Mouse (Mus musculus) spleen, adult 2 months (tissue): ENCODE measurements at regions not wholly inside any gene's neighbourhood (a gene's known extent, or its start where the extent isn't known, plus 50 kb on each side); places are given as distances from the start of the nearest gene placed in this dataset.

ENCODE experiments used
- CTCF ChIP-seq: fragments of 200-500 bp; IDR thresholded peaks from 2 replicates; pipeline ENCODE4 v1.5.1; 2011; ENCODE audit warnings: mild to moderate bottlenecking, inconsistent platforms; ENCODE audit not compliant: insufficient read depth, insufficient read length, insufficient replicate concordance; ENCODE audit errors: extremely low read depth
- POLR2A ChIP-seq: fragments of 200-500 bp; IDR thresholded peaks from 2 replicates; pipeline ENCODE4 v1.6.1; 2011; ENCODE audit warnings: low read depth, low read length, inconsistent platforms

DNA sequence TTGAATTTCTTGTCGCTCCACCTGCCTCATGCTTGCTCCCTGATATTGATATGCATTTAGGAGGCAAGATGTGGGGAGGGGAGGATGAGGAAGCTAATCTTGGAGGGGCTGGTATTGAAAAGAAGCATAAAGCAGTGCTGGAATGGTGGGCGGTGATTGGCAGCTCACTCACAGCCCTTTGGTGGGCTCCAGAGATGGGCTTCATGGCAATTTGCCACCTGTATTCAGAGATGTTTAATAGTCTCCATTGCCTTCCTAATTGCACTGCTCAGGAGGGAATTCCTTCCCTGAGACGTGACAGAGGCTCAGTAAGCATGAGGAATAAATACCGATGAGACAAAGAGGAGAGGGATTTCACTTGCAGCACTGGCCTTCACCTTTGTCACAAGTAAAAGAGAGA is 146.0 kb downstream of the Bcat1 start:
- no peak for TF ChIP-seq CTCF
- no peak for TF ChIP-seq POLR2A
